Mouse (Mus musculus) lung, postnatal 0 days (tissue): Measurements from ENCODE around the gene 2510002D24Rik. TPM values are rescaled to one million over a fixed set of nuclear protein-coding genes. Genes with fewer than 3 reads are reported as not detected.
A peak's percentile ranks its signal among the peaks of the same experiment; 100 is the strongest.
"Not testable (repeated sequence)": the region's sequence is repeated elsewhere in the genome, so short reads cannot be mapped to it uniquely, and the experiment has no call there.

Experiments used
- ATAC-seq: fragments of 200-750 bp; cut with Nextera tagmentation; 2 replicates; pipeline ENCODE4 v1.8.0; 2017; ENCODE audit warnings: moderate library complexity
- DNase-seq: peaks from one replicate; pipeline ENCODE4 v3.0.0-alpha.2; 2016; ENCODE audit warnings: low spot score
- H3K27ac ChIP-seq: fragments of 300-500 bp; sonication (generic); 2 replicates; pipeline ENCODE4 v1.5.1; 2014; ENCODE audit warnings: antibody characterized with exemption, mild to moderate bottlenecking, low read length, mixed read lengths
- H3K27me3 ChIP-seq: fragments of 300-500 bp; sonication (generic); replicated peaks from 2 replicates; pipeline ENCODE4 v1.6.1; 2014; ENCODE audit warnings: low read length, mixed read lengths; ENCODE audit not compliant: insufficient read depth
- H3K36me3 ChIP-seq: fragments of 300-500 bp; sonication (generic); 2 replicates; pipeline ENCODE4 v1.6.1; 2014; ENCODE audit warnings: low read length, mixed read lengths; ENCODE audit not compliant: insufficient read depth
- H3K4me1 ChIP-seq: fragments of 300-500 bp; sonication (generic); 2 replicates; pipeline ENCODE4 v1.6.1; 2014; ENCODE audit warnings: antibody characterized with exemption, low read depth, low read length, mixed read lengths; ENCODE audit not compliant: insufficient read depth
- H3K4me2 ChIP-seq: fragments of 300-500 bp; sonication (generic); replicated peaks from 2 replicates; pipeline ENCODE4 v1.6.1; 2014; ENCODE audit warnings: low read depth, mild to moderate bottlenecking, low read length, moderate library complexity, mixed read lengths
- H3K4me3 ChIP-seq: fragments of 300-500 bp; sonication (generic); 2 replicates; pipeline ENCODE4 v1.5.1; 2014; ENCODE audit warnings: low read depth, low read length
- H3K9ac ChIP-seq: fragments of 300-500 bp; sonication (generic); replicated peaks from 2 replicates; pipeline ENCODE4 v1.6.1; 2014; ENCODE audit warnings: low read depth, mild to moderate bottlenecking
- H3K9me3 ChIP-seq: fragments of 300-500 bp; sonication (generic); 2 replicates; pipeline ENCODE4 v1.6.1; 2016; ENCODE audit warnings: low read length, mixed read lengths
- CTCF ChIP-seq: IDR thresholded peaks from 2 replicates; pipeline ENCODE4 v1.5.1; 2016; ENCODE audit warnings: antibody characterized with exemption, mild to moderate bottlenecking
- EP300 ChIP-seq: IDR thresholded peaks from 2 replicates; pipeline ENCODE4 v1.6.1; 2016; ENCODE audit warnings: antibody characterized with exemption, mild to moderate bottlenecking, control low read depth
- WGBS: fragments of 180-500 bp; shearing (Covaris S2); extraction: QIAGEN DNeasy Blood & Tissue Kit; methylation state at CpG from one replicate; pipeline ENCODE4 v1.1.7; 2014; 5-methylcytosine and 5-hydroxymethylcytosine counted together
- polyA plus RNA-seq: library from polyadenylated mRNA; unstranded; fragments of >200 nt; fragmentation: Nextera tagmentation; extraction: Ambion mirVana; gene quantifications from 2 replicates; pipeline ENCODE4 v1.2.1, GENCODE M21; 2015

The 2510002D24Rik gene
- polyA plus RNA-seq, 1 experiment from 2014 or later: 23.7 TPM

- Histone ChIP-seq H3K27ac (no peak overlapping the region), H3K9ac (no peak overlapping the region), H3K27me3 (no peaks in the 10 kb centered on the region), H3K36me3 (no peaks in the 10 kb centered on the region), H3K4me1 (no peaks in the 10 kb centered on the region), H3K4me3 (no peak overlapping the region), H3K4me2 (no peak overlapping the region), H3K9me3 (no peaks in the 10 kb centered on the region)
- DNase-seq (no peak), ATAC-seq (no peak)
- TF ChIP-seq EP300: no peak
- no peak for TF ChIP-seq CTCF
- 84% methylated on average over 15 of the region's 15 CpGs for WGBS
These were observed 10.0 kb downstream of the 2510002D24Rik start for GRCm38 (mm10) chr16:18846301-18846820.

GRCm38 (mm10) chr16:18849521-18850190, 13.3 kb downstream of the 2510002D24Rik start:
- not testable (repeated sequence) for H3K9ac ChIP-seq, H3K36me3 ChIP-seq, H3K27me3 ChIP-seq, DNase-seq, H3K4me1 ChIP-seq, H3K4me3 ChIP-seq, H3K27ac ChIP-seq, H3K9me3 ChIP-seq, H3K4me2 ChIP-seq, ATAC-seq
- 89% methylated on average over 14 of the region's 17 CpGs for WGBS

GRCm38 (mm10) chr16:18858551-18858950, 22.2 kb downstream of the 2510002D24Rik start:
- Histone ChIP-seq H3K9ac (no peak overlapping the region), H3K36me3 (no peaks in the 10 kb centered on the region), H3K4me3 (no peak overlapping the region), H3K9me3 (no peaks in the 10 kb centered on the region), H3K27me3 (no peaks in the 10 kb centered on the region), H3K27ac (no peak overlapping the region), H3K4me2 (no peak overlapping the region), H3K4me1 (no peaks in the 10 kb centered on the region)
- DNase-seq (peak; percentile 75), ATAC-seq (peak; percentile 21; the same call in 1 of the 2 replicates)
- TF ChIP-seq CTCF (peak; percentile 69), EP300 (no peak)

GRCm38 (mm10) chr16:18860186-18860585, 23.8 kb downstream of the 2510002D24Rik start:
- Histone ChIP-seq H3K9me3 (no peaks in the 10 kb centered on the region), H3K36me3 (no peaks in the 10 kb centered on the region), H3K9ac (no peak overlapping the region), H3K4me3 (no peak overlapping the region), H3K4me2 (no peak overlapping the region), H3K27me3 (no peaks in the 10 kb centered on the region), H3K4me1 (no peaks in the 10 kb centered on the region), H3K27ac (no peak overlapping the region)
- TF ChIP-seq EP300 (no peak), CTCF (no peak)
- ATAC-seq (no peak), DNase-seq (no peak)
- 70% methylated on average over 1 of the region's 1 CpGs for WGBS

- H3K27ac ChIP-seq, H3K27me3 ChIP-seq, ATAC-seq, H3K9me3 ChIP-seq, H3K9ac ChIP-seq, DNase-seq, H3K4me3 ChIP-seq, H3K4me1 ChIP-seq, H3K4me2 ChIP-seq: not testable (repeated sequence)
- H3K36me3 ChIP-seq: peaks cover 16% of the 10 kb centered on the region; the same call in 1 of the 2 replicates
- 66% methylated on average over 1 of the region's 1 CpGs for WGBS
These were observed 34.1 kb downstream of the 2510002D24Rik start for GRCm38 (mm10) chr16:18870495-18870894.

GRCm38 (mm10) chr16:18876091-18876441, 39.7 kb downstream of the 2510002D24Rik start:
- DNase-seq: no peak
- ATAC-seq: no peak
- Histone ChIP-seq H3K27me3 (no peaks in the 10 kb centered on the region), H3K4me2 (peak overlapping the region; percentile 95), H3K27ac (peak overlapping the region; percentile 95), H3K9me3 (no peaks in the 10 kb centered on the region), H3K4me3 (peak overlapping the region; percentile 88), H3K36me3 (peaks cover 16% of the 10 kb centered on the region; the same call in 1 of the 2 replicates), H3K4me1 (peaks cover 7% of the 10 kb centered on the region; the same call in 1 of the 2 replicates), H3K9ac (peak overlapping the region; percentile 76)
- 1% methylated on average over 17 of the region's 17 CpGs for WGBS
- TF ChIP-seq CTCF (no peak), EP300 (no peak)
